Mouse (Mus musculus) midbrain, postnatal 0 days (tissue): ENCODE measurements around the gene Prune2. TPM values are rescaled to one million over a fixed set of nuclear protein-coding genes. Genes with fewer than 3 reads are reported as not detected.

Experiments used
- ATAC-seq: fragments of 200-750 bp; cut with Nextera tagmentation; 2 replicates; pipeline ENCODE4 v1.8.0; 2017; ENCODE audit warnings: moderate number of reproducible peaks, mild to moderate bottlenecking, moderate TSS enrichment, moderate library complexity; ENCODE audit not compliant: low FRiP score
- DNase-seq: peaks from one replicate; pipeline ENCODE4 v3.0.0-alpha.2; 2015; ENCODE audit warnings: low spot score
- H3K27ac ChIP-seq: fragments of 300-500 bp; sonication (generic); 2 replicates; pipeline ENCODE4 v1.5.1; 2014; ENCODE audit warnings: low read depth, mild to moderate bottlenecking, low read length, mixed read lengths
- H3K27me3 ChIP-seq: fragments of 300-500 bp; sonication (generic); 2 replicates; pipeline ENCODE4 v1.6.1; 2014; ENCODE audit warnings: low read length, control low read depth, mixed read lengths; ENCODE audit not compliant: insufficient read depth
- H3K36me3 ChIP-seq: fragments of 300-500 bp; sonication (generic); 2 replicates; pipeline ENCODE4 v1.6.1; 2014; ENCODE audit warnings: low read length, control low read depth, mixed read lengths; ENCODE audit not compliant: insufficient read depth
- H3K4me1 ChIP-seq: fragments of 300-500 bp; sonication (generic); 2 replicates; pipeline ENCODE4 v1.6.1; 2014; ENCODE audit warnings: mild to moderate bottlenecking, control low read depth, antibody characterized with exemption, low read length, mixed read lengths; ENCODE audit not compliant: insufficient read depth
- H3K4me2 ChIP-seq: fragments of 300-500 bp; sonication (generic); 2 replicates; pipeline ENCODE4 v1.6.1; 2014; ENCODE audit warnings: low read depth, mild to moderate bottlenecking, low read length, mixed read lengths; ENCODE audit not compliant: poor library complexity, severe bottlenecking
- H3K4me3 ChIP-seq: fragments of 300-500 bp; sonication (generic); 2 replicates; pipeline ENCODE4 v1.5.1; 2014; ENCODE audit warnings: low read depth, mild to moderate bottlenecking, low read length, moderate library complexity
- H3K9ac ChIP-seq: fragments of 300-500 bp; sonication (generic); replicated peaks from 2 replicates; pipeline ENCODE4 v1.6.1; 2014; ENCODE audit warnings: mild to moderate bottlenecking, low read length, moderate library complexity, mixed read lengths; ENCODE audit not compliant: poor library complexity, severe bottlenecking
- H3K9me3 ChIP-seq: fragments of 300-500 bp; sonication (generic); 2 replicates; pipeline ENCODE4 v1.6.1; 2016; ENCODE audit warnings: low read length, control low read depth
- CTCF ChIP-seq: IDR thresholded peaks from 2 replicates; pipeline ENCODE4 v1.5.1; 2016; ENCODE audit warnings: antibody characterized with exemption, mild to moderate bottlenecking
- WGBS: fragments of 180-500 bp; shearing (Covaris S2); extraction: QIAGEN DNeasy Blood & Tissue Kit; methylation state at CpG from one replicate; pipeline ENCODE4 v1.1.7; 2014; 5-methylcytosine and 5-hydroxymethylcytosine counted together
- polyA plus RNA-seq: library from polyadenylated mRNA; unstranded; fragments of >200 nt; fragmentation: Nextera tagmentation; extraction: Ambion mirVana; gene quantifications from 2 replicates; pipeline ENCODE4 v1.2.1, GENCODE M21; 2015
- total RNA-seq: library from RNA; depleted of rRNA; stranded (reverse); fragments of >200 nt; gene quantifications from 2 replicates; pipeline ENCODE4 v1.2.3, GENCODE M21; 2014

The Prune2 gene
- total and polyA plus RNA-seq, 2 experiments from 2014 or later: 12.0 to 12.1 TPM

DNA sequence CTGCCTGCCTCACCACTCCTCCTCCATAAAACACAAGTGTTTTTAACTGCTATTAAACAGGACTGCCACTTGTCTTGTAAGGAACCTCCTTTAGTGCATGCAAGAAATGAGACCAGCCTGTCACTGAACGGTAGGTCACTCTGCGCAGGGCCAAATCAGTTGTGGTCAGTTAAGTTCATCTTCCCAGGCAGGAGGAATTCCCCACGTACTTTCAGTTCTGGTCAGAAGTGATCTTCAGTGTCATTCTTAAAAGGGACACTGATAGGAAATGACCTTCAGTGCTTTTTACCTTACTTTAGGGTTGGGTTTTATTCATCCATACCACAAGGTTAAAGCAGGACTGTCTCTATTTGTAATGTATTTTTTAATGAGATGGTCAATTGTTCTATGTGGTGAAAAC lies 262.3 kb downstream of the Prune2 start:
- TF ChIP-seq CTCF: no peak
- DNase-seq: no peak
- Histone ChIP-seq H3K9ac (no peak overlapping the region), H3K4me3 (no peak overlapping the region), H3K27ac (no peak overlapping the region), H3K36me3 (no peaks in the 10 kb centered on the region), H3K4me2 (no peak overlapping the region), H3K27me3 (no peaks in the 10 kb centered on the region), H3K4me1 (no peaks in the 10 kb centered on the region), H3K9me3 (no peaks in the 10 kb centered on the region)
- 95% methylated on average over 3 of the region's 3 CpGs for WGBS
- ATAC-seq: no peak

DNA sequence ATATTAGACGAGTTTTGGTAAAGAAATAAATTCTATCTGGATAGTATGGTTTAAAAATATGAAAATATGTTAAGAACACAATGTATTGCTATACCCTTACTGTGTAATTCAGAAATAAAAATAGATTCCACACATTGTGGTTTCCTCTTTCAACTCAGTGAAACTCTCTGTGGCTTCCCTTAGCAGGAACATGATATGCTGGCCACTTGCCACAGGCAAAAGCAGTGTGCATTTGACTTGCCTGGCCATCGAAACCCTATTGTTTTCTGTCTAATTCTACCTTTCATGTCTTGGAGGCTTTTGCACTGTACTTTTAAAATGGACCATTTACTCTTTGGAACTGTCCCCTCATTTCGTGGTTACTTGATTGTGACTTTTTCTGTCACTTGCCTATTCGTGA lies 267.9 kb downstream of the Prune2 start:
- Histone ChIP-seq H3K27ac (no peak overlapping the region), H3K4me3 (no peak overlapping the region), H3K4me1 (no peaks in the 10 kb centered on the region), H3K9me3 (no peaks in the 10 kb centered on the region), H3K4me2 (no peak overlapping the region), H3K36me3 (no peaks in the 10 kb centered on the region), H3K9ac (no peak overlapping the region), H3K27me3 (no peaks in the 10 kb centered on the region)
- whole genome bisulfite sequencing: 83% methylated on average over 4 of the region's 4 CpGs
- ATAC-seq: no peak
- no peak for TF ChIP-seq CTCF
- DNase-seq: no peak

DNA sequence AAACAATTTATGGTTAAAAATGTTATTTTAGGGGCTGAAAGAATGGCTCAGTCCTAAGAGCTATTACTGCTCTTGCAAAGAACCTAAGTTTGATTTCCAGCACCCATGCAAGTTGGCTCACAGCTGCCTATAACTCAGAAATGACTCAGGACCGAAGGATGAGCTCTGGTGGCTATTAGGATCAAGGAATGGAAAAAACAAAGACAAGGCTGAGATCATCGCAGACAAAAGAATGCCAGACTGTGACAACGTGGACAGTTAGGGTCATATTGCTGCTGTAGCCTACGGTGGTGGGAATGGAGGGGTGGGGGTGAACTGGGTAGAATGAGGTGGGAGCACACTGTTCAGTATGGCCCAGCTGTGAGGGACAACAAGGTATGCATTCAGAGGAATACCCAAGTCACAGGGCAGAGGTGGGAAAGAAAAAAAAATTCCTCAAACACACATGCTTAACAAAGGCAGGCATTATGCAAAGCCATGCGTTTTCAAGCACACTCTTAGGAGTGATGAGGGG lies 269.7 kb downstream of the Prune2 start:
- Histone ChIP-seq H3K27me3 (no peaks in the 10 kb centered on the region), H3K36me3 (no peaks in the 10 kb centered on the region), H3K4me3 (no peak overlapping the region), H3K4me1 (no peaks in the 10 kb centered on the region), H3K9ac (no peak overlapping the region), H3K9me3 (no peaks in the 10 kb centered on the region), H3K27ac (no peak overlapping the region), H3K4me2 (no peak overlapping the region)
- ATAC-seq (no peak), DNase-seq (no peak)
- no peak for TF ChIP-seq CTCF
- 65% methylated on average over 5 of the region's 5 CpGs for WGBS

DNA sequence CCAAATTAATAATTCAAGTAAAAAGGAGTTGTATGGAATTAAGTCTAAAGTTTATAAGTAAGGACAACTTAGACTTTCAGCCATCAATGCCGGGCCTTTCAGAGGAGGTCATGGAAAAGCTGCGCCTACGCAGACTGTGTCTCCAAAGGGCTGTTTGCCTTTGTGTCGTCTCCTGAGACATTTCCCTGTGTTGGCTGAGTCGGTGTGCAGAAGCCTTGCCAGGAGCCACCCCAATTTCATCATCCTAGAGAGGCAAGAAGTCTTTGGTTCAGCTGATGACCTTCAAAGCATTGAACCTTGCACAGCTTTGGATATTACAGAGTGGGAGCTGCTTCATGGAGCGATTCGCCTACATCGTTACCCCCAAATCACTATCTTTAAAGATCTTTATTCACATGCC lies 270.2 kb downstream of the Prune2 start:
- H3K27me3 ChIP-seq: no peaks in the 10 kb centered on the region
- no peak overlapping the region for H3K9ac ChIP-seq
- no peak overlapping the region for H3K27ac ChIP-seq
- H3K9me3 ChIP-seq: no peaks in the 10 kb centered on the region
- 92% methylated on average over 8 of the region's 8 CpGs for WGBS
- no peak for ATAC-seq
- no peak for TF ChIP-seq CTCF
- H3K36me3 ChIP-seq: no peaks in the 10 kb centered on the region
- no peak overlapping the region for H3K4me2 ChIP-seq
- no peak overlapping the region for H3K4me3 ChIP-seq
- DNase-seq: no peak
- H3K4me1 ChIP-seq: no peaks in the 10 kb centered on the region

DNA sequence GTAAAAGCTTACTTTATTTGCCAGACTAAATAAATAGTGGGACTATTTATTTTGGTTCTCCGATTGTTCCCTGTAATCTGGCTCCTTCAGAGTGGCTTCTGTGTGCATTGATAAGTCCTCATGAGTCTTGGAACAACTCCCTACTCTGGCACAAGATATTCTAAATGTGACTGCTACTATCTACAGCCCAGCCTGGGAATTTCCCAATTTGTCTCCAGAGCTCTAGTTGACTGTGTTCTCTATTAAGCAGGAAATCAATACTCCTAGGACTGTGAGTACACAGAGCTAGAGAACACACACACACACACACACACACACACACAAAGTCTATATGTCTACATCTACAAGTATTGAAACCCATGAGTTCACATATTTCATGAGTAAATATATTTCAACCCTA lies 274.1 kb downstream of the Prune2 start:
- no peak for TF ChIP-seq CTCF
- H3K9ac ChIP-seq: no peak overlapping the region
- H3K9me3 ChIP-seq: no peaks in the 10 kb centered on the region
- 86% methylated on average over 1 of the region's 1 CpGs for WGBS
- H3K27ac ChIP-seq: no peak overlapping the region
- H3K4me2 ChIP-seq: no peak overlapping the region
- no peaks in the 10 kb centered on the region for H3K4me1 ChIP-seq
- ATAC-seq: no peak
- no peak for DNase-seq
- no peaks in the 10 kb centered on the region for H3K36me3 ChIP-seq
- no peaks in the 10 kb centered on the region for H3K27me3 ChIP-seq
- H3K4me3 ChIP-seq: no peak overlapping the region

DNA sequence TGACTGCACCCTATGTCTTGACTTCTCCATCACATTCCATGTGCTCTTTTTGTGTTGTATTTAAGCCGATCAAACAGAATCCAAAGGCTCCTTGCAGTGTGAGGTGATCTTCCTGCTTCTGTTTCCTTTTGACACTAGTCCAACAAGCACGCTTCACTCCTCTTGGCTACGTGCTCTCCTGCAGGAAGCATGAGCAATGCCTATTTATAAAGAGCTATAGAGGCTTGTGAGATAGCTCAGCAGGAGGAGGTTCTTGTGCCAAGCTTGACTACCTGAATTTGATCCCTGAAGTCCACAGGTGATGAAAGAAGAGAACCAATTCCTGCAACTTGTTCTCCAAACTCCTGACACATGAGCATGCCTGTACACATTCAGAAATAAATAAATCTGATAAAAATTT lies 282.6 kb downstream of the Prune2 start:
- Histone ChIP-seq H3K9ac (no peak overlapping the region), H3K4me3 (no peak overlapping the region), H3K27me3 (no peaks in the 10 kb centered on the region), H3K36me3 (no peaks in the 10 kb centered on the region), H3K27ac (no peak overlapping the region), H3K4me2 (no peak overlapping the region), H3K9me3 (no peaks in the 10 kb centered on the region), H3K4me1 (no peaks in the 10 kb centered on the region)
- TF ChIP-seq CTCF: no peak
- ATAC-seq: no peak
- 82% methylated on average over 3 of the region's 3 CpGs for WGBS
- no peak for DNase-seq
